Mouse (Mus musculus) olfactory bulb, adult 2 months (tissue): ENCODE data around the gene Rftn2.

Source experiments
- CTCF ChIP-seq: fragments of 200-500 bp; IDR thresholded peaks from 2 replicates; pipeline ENCODE4 v1.5.1; 2012; ENCODE audit warnings: low read depth, mild to moderate bottlenecking, low read length, moderate library complexity; ENCODE audit not compliant: insufficient read depth
- POLR2A ChIP-seq: fragments of 200-500 bp; IDR thresholded peaks from 2 replicates; pipeline ENCODE4 v1.6.1; 2012; ENCODE audit warnings: mild to moderate bottlenecking, low read depth, low read length, moderate library complexity; ENCODE audit not compliant: insufficient read depth

GRCm38 (mm10) chr1:55162781-55163180 lies 63.8 kb downstream of the Rftn2 start:
- no peak for TF ChIP-seq CTCF
- TF ChIP-seq POLR2A = no peak
